Mouse (Mus musculus) embryo, embryonic 11 days (tissue): ENCODE results near the gene Camk2b.
"Not testable (repeated sequence)": the region's sequence is repeated elsewhere in the genome, so short reads cannot be mapped to it uniquely, and the experiment has no call there.

Experiments used
- DNase-seq: peaks from one replicate; pipeline ENCODE4 v3.0.0-alpha.2; 2015

Gene Camk2b

DNA sequence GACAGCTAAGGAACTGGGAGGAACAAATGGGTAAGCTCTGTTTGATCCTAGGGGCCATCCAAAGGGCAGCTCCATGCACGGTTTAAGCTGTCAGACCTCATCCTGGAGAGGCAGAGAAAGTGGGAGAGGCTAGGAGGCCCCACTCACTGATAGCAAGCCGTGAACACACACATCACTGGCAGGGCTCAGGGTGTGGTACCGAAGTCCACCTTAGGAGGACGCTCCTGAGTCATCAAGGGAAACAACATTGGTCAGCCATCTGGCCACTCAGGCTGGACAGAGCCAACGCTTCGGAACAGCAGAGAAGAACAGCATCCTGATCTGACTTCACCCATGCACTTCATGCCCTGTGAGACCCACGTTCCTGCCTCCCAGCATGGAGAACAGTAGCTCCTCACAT lies 87.1 kb downstream of the Camk2b start:
- no peak for DNase-seq

DNA sequence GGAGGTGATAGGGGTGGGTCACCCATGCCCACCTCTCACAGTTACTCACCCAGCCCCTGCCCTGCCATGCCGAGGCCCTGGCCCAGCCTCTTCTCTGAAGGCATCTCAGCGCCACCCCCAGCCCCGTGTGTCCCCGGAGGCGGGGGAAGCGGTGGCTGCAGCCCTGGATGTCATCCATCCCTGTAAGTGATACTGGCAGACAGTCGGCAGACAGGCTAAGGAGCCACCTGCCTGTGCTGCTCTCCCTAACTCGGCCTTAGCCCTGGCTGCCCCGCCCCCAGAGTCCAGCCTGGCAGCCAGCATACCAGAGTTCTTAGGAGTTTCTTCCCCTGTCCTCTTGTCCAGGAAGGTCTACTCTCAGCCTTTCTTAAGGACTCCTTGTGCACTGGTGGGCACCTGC lies 90.1 kb downstream of the Camk2b start:
- no peak for DNase-seq

DNA sequence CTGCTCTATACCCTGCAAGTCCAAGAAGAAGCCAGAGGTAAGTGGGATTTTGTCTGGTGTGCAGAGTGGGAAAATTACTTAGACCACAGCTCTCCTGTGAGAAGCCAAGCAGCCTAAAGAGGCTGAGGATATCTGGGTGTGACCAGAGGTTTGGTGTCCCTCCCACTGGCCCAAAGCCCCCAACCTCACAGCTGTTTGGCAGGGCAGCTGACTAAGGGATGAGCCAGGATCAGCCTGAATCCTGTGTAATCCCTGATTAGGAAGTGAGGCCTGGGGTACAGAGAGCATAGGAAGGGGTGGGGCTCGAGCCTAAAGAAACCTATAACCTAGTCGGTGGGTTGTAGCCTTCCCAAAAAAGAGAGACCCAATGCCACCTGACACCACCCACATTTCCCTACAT lies 91.1 kb downstream of the Camk2b start:
- DNase-seq: no peak

DNA sequence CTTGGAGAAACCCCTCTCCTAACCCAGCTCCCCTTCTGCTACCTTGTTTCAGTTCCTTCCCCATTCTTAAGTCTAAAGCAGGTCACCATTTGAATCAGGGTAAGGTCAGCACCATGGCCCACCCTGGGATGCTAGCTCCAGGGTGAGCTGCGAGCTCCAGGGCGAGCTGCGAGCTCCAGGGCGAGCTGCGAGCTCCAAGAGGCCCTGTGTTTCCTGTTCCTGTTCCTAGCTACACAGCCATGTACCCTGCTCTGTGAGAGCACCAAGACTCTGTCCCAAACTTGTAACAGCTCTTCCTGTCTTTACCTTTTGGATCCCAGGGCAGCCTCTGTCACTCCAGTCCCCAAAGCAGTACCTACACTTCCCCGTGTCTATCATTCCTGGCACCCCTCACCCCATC lies 92.1 kb downstream of the Camk2b start:
- DNase-seq: no peak

DNA sequence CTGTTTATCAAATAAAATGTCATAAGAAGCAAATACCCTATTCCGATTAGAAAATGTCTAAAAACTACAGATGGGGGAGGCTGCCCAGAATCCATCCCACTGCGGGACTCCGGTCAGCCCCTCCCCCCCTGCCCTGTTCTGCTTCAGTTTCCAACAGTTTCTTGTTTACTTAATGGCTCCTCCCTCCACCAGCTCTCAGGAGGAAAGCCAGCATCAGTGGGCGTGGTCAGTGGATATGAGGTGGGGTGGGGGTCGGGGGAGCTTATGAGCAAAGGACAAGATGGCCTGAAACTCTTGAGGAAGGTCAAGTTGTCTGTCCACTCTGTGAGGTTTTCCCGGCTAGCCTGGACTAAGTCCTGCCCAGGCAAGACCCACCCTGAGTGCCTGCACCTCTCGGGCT lies 93.0 kb downstream of the Camk2b start:
- DNase-seq: peak; percentile 53

DNA sequence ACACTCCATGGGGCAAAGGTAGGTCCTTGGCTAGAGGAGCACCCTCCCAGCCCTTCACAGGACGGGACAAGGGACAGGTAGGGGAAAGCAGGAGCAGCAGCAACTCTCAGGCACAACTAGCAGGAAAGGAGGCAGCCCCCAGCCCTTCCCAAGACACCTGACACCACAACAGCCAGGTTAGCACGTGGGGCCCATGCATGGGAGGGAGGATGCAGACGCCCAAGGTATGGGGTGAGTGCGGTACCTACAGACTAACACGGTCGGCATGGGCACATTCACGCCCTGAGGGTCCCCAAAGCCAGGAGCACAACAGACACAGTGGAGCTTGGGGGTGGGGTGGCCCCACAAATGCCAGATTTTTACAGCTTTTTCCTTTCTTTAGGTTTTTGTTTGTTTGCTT lies 95.0 kb downstream of the Camk2b start:
- DNase-seq: no peak

DNA sequence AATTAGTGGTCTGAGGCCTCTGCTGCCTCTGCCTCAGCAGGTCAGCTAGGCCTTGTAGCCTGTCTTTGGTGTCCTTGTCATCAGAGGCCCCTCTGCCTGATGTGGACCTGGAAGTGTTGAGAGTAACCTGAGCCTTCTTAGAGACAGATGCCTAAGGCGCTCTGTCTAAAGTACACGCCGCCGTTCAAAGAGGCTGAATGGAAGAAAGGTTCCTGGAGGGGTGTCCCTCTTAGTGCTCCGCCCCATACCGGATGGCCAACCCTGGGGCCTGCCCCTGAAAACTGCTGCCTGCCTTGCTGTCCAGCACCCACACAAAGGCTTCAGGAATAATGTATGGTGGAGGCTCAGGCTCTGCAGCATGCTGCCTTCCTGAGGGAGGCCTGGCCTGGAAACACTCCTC lies 97.9 kb downstream of the Camk2b start:
- DNase-seq: no peak

DNA sequence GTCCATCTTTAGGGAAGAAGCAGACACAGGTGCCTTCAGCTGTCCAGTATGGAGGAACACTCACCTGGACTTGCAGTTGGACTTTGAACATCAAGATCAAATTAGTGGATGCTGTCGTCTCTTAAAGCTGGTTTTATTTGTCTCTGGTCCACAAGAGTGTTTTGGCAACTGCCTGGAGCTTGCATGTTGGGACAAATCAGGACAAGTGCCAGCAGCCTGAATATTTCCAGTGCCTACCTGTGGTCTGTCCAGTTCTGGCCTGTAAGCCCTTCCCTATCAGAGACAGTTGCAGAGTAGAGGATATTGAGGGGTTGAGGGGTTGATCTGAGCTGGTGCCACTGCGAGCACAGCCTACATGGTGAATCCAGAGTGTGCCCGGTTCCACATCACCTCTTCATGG lies 99.4 kb downstream of the Camk2b start:
- DNase-seq: no peak

DNA sequence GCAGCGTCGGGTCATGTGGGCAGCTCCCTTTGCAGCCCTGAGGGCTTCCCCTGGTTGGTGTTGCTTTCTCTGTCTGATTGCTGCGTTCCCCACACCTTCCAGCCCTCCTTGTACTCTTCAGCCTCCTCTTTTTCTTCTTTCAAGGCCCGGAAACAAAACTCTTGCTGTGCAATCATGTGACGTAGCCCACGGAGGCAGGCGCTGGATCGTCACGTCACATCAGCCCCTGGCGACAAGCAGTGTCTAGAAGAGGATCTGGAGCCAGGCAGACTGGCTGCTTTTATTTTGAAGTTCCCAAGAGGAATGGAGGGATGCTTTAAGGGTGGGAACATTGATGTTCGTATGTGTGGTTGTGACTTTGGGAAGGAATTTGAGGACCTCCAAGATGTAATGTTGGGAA lies 100.3 kb downstream of the Camk2b start:
- no peak for DNase-seq

DNA sequence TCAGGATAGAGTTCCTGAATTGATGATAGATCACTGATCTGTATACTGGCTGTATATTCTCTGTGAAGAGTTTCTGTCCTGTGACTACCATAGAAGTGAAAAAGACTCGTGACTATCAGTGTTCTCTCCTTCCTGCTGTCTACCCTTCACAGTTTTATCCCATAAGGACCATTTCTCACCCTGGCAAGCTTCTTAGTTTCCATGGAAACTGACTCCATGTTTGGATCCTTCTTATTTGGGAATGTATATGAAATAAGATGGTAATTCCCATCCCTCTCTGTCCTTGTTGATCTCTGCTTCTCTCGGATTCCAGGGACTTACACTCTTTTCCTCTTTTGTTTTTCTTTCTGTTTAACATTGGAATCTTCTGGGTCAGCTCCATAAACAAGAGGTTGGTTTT lies 106.1 kb downstream of the Camk2b start:
- no peak for DNase-seq

DNA sequence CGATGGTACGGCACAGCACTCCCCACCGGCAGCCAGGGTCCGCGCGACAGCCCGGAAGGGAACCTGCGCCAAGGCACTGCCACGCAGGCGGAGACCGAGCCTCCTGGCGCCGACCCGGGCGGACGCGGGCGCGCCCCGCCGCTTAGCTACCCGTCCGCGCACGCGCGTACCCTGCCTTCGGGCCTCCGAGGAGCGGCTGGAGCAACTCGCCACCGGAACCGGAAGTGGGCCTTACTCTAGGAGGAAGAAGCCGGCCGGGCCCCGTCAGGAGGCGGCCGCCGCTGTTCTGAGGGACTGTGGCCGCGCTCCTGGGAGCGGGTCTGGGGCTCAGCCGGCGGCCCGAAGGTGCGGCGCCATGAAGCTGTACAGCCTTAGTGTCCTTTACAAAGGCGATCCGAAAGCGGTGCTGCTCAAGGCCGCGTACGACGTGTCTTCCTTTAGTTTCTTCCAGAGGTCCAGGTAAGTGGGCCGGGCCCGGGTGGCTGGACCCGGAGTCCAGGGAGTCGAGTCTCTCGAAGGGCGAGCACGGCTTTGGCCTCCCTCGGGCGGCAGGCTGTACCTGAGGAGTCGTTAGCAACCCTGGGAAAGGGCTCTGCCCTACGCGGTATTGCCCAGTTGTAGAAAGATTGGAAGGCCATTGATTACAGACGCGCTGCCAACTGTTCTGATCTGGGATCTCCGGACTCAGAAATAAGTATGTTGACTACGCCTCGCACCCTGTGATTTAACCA lies 110.5 kb downstream of the Camk2b start, which contains the start of gene Ykt6:
Gene Ykt6 (plus strand): TSS at position 148 of the 731 bp plus-strand sequence.
- DNase-seq: peak; percentile 100

DNA sequence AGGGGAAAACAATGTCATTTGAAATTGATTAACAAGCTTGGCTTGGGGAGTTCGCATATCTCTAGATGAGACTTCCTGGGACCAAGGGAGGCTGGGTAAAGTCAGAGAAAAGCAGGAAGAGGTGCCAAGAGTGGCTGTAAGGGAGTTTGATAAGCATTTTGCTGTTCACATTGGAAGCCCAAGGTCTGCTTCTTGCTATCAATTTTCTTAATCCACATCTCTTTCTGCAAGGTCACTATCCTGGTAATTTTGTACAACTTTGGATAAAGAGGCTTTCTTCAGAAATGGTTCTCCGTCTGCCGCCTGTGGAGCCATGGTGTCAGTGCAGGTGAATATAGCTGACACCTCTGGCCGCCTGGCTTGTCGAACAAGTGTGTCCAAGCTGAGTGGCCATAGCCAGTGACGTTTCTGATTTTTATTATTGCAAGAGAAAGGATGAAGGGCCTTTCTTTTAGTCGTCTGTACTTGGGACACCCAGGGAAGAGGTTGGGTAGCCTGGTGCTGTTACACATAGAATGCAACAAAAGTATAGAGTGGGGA lies 111.1 kb downstream of the Camk2b start:
- DNase-seq: peak; percentile 70

DNA sequence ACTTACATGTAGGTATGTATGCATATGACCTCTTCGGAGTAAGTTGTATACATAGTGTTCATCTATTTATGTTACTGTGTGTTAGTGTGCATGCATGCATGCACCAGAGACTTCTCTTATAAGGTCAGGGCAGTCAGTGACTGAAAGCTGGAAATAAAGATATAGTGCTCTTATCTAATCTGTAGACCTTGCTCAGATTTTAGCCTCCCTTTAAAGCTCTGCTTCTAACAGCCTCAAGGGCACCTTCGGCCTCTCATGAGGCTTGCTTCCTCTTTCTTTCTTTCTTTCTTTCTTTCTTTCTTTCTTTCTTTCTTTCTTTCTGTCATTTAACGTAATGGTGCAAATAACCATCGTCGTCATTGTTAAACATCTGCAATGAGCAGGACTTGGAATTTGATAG lies 111.7 kb downstream of the Camk2b start:
- DNase-seq: no peak

DNA sequence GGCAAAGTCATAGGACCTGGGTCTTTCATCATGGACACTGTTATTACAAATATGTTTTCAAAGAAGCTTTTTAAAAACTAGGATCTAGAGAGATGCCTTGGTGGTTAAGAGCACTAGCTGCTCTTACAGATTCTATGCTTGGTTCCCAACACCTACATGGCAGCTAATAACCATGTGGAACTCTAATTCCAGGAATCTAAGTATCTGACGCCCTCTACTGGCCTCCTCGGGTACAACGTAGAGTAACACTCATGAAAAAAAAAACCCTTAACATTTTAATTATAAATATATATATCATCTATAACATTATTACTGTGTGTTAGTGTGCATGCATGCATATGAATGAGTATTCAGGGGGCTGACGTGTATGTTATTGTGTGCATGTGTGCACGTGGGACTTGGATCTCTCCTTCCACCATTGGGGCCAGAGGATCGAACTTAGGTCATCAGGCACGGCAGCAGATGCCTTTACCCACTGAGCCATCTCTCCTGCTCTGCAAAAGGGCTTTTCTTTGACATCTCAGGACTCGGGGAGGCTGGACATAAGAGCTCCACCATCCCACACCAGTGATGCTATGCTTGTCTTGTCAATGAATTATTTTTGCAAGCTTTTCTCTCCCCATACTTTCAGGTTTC lies 112.9 kb downstream of the Camk2b start:
- DNase-seq: peak; percentile 72

DNA sequence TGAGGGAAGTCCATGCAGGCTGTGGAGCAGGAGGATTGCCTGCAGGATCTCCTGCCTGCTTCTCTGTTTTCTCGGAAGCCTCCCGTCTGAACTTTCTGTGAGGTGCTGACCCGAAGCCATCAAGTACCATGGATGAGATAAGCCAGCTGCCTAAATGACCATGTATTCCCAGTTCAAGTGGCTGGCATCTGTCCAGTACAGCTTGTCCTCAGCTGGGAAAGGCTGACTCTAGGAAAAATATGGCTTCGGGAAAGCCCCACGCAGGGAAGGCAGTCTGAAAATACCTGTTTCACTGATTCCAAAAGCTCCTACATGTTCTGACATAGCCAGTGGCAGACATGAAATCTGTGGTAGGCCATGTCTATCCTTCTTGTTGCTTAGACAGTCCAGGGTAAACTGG lies 113.7 kb downstream of the Camk2b start:
- DNase-seq: no peak

DNA sequence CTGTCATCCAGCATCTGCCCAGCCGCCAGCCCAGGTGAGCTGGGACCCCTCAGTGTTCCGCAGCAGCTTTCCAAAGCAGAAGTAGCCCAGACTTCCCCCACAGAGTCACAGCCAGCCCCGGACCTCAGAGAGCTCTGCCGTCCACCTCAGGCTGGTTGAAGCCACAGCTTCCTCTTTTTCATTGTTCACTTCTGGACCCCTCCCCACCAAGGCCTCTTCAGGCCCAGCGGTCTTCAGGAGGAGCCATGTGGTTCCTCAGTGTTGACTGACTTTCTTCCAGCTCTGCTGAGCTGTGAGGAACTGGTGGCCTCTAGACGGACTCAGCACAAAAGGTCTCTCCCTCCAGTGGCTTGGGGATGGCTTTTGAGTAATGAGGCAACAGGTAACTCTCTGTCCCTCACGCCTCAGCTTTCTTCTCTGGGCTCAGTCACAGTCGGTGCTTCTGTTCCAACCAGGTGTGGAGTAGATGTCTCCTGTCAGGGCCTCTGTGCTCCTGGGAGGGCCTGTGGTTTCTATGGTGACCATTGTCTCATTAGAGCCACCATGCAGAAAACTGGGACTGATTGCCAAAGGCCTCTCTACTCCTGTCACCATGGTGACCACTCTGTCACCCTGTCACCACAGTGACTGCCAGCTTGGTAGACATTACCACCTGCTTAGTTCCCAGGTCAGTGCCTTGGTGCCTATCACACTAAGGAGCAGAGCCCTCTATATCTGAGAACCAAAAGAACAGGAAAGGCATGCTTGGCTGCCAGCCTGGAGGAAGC lies 116.4 kb downstream of the Camk2b start, which contains the start of gene Gck:
Gene Gck (minus strand): TSS at position 496 of the 767 bp plus-strand sequence.
- DNase-seq: no peak

DNA sequence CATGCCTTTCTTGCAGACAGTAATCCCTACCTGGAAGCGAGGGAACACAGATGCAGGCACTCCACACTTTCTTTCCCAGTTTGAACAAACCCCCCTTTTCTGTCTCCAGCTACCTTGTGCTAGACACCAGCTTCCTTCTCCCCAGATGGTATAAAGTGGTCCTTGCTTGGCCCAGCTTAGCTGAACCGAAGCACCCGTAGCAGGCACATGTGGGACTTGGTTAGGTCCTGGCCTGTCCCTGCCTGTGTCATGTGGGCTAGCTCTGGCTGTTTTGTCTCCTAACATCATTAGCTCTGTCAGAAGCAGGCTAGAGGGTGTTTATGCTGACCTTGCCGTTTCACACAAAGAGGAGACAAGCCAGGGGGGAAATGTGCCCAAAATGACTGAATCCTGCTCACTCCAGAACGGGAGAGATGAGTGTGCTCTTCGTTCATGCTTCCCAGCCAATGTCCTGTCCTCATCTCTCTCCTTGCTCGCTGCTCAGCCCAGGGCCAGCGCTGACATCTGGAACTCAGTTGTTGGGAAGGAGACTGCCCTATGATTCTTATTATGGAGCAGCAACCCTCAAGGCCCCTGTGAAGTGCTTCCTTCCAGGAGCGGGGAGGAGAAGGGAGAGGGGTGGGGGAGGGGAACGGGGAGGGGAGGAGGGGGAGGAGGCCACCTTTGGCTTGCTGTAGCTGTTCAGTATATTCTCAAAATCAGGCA lies 117.5 kb downstream of the Camk2b start:
- DNase-seq: peak; percentile 31

DNA sequence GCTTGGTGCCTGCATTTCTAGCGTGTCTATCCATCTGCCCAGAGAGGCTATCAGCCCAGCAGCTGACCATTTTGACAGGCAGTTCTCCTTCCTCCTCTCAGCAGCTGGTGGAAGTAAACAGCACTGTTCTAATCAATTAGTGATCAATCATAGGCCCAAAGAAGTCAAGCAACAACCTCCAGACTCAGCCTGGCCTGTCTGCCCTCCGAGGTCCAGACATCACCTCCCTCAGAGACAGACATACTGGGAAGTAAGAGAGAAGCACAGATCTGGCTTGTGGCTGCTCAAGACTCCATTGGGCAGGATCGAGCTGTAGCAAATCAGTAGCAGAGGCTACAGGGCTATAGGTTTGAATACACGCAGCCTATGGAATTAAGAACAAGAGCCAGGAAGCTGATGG lies 118.4 kb downstream of the Camk2b start:
- DNase-seq: no peak

DNA sequence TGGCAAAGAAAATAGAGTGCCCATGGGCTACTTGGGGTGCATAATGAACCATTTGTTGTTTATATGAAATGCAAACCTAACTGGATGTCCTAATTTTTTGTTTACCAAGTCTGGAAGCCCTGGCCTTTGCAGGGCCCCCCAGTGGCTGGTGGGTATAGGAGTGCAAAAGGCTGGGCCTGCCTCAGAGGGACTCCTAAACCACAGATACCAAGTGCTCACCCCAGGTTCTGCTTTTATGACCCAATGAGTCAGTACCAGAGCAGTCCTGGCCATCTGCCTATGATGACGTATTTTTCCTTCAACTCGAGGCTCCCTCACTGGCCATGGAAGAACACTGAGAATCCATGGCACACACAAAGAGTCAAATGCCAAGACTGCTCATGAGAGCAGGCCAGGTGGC lies 121.1 kb downstream of the Camk2b start:
- no peak for DNase-seq

DNA sequence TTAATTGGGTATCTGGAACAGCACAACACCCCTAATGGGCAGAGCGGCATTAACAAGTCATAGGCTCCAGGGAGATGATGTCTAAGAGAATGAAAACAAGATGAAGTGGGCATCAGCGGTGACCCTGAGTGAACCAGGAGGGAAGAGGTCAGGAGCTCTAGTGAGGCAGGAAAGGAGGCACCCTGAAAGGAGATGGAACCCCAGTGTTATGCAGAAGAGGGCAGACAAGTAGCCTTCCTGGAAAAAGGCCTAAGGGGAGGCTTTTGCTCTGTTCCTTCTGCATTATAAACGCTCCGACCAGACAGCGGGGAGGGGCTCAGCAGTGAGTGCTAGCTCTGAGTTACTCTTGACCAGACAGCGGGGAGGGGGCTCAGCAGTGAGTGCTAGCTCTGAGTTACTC lies 123.2 kb downstream of the Camk2b start:
- DNase-seq: no peak

DNA sequence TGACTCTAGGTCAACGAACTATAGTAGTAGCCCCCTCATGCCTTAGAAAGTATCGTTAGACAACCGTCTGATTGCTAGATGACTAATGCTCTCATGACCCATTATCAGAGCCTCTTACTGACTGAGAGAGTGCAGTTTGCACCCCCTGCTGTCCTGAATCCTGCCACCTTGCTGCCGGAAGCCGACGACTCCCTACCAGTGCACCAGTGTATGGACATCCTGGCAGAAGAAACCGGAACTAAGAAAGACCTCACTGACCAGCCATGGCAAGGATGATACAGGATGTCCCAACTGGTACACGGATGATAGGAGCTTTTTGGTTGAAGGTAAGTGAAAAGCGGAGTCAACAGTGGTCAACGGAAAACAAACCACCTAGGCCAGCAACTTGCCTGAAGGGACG lies 131.6 kb downstream of the Camk2b start:
- not testable (repeated sequence) for DNase-seq

DNA sequence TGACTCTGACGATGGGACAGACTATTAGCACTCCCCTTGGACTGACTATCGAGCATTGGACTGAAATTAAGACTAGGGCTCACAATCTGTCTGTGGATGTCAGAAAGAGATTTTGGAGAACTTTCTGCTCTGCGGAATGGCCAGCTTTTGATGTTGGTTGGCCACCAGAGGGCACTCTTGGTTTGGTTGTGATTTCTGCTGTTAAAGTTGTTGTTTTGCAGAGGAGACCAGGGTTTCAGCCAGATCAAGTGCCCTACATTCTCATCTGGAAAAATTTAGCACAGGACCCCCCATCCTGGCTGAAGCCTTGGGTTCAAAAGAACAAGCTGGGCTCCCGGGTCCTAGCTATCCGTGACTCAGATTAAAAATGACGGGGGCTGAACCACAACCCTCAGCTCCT lies 134.2 kb downstream of the Camk2b start:
- DNase-seq: peak; percentile 39

DNA sequence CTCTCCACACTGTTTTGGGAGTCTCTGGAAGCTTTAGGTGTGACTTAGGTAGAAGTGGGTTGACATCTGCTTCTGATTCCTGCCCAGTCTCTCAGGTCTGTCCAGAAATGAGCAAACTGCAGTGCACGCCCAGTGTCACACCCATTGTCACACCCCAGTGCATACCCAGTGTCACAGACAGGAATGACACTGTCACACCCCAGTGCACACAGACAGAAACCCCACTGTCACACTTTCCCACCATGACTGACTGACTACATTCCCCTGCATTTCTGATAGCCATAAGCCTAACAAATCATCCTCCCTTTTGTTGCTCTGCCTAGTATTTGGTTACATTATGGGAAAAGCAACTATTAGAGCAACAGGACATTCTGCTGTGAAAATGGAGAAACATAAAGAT lies 135.6 kb downstream of the Camk2b start:
- DNase-seq: no peak
